Mouse (Mus musculus): Measurements from ENCODE around the gene Nav1.

Gene Nav1

DNA sequence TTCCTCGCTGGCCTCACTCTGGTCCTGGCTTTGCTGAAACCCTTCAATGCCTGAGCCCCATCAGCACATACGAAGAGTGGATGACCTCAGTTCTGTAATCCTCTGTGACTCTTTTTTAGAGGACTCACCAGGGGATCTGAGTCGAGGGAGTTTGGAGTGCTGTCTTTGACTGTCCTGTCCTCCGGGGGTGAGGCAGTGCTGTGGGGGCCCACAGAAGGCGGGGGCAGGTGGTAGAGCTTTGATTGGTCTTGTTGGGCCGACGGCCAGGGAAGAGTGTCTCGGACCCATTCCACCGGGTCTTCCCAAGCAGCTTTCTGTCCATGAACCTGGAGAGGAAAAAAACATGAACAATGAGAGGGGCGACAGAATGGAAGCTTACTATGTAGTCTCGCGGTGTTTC lies 163.6 kb downstream of the Nav1 start:
- in situ Hi-C loops (cut with MboI) = no loop called here

DNA sequence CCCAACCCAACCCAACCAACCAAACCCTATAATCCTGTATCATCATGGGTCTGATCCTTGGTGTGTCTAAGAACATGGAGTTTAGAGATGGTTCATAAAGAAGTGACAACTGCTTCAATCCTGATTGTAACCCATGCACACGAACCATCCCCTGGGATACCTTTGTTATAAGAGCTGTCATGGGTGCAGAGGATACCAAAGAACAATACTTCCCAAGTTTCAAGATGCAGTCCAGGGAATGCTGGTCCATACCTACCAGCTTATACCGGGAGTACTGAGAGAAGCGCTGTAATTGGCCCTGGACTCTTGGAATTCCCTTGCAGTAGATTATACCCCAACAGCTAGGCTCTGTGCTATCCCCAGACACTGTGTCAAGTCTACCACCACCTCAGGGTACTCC lies 165.2 kb downstream of the Nav1 start:
- in situ Hi-C loops (cut with MboI) = no loop called here

DNA sequence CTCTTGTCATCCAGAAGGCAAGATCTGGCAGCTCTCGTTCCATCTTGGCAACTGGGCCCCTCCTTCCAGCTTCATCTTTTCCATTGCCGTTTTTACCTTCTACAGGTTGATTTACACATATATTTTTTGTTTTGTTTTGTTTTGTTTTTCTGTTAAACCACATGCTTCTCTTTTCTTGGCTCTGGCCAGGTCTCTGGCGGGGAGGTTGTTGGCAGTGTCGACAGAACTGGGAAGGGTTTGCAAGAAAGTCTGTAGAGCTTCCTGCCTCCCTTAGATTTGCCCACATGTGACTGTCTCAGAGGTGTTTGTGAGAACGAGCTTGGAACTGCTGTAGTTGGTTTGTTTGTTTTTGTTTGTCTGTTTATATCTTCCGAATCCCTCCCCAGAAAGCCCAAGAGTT lies 166.1 kb downstream of the Nav1 start:
- in situ Hi-C loops (cut with MboI) = no loop called here

DNA sequence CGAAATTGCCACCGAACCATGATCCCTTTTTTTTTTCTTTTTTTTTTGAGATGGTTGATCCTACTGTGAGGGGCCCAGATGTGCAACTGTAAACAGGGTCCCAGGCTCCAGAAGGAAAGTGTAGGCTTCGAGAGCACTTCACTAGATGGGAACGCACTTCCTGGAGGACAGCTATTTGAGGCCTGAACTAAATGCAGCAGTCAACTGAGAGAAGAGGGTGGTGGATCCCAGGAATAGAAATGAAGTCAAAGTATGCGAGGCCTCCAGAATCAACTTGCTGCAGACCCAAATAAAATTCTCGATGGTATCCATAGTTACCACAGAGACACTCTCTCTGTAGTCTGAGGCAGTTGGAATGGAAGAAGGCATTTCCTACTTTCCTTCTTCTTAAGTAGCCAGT lies 168.3 kb downstream of the Nav1 start:
- in situ Hi-C loops (cut with MboI) = no loop called here

DNA sequence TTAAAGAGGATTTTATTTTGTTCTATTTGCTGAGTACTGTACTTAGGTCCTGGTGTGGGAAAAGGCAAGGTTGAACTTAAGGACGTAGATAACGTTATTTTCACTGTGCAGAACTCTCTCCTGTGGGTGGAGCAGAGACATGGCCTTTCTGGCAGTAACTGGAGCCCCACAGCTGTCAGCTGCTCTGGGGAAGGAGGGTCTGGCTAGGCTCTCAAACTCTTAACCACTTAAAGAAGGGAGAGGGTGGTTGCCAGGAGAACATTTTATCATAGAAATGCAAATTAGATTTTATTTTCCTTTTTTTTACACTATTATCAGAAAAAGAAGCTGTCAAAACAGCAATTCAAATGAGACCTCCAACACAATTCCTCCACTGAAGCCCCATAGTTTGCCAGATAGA lies 171.3 kb downstream of the Nav1 start:
- in situ Hi-C loops (cut with MboI) = no loop called here

DNA sequence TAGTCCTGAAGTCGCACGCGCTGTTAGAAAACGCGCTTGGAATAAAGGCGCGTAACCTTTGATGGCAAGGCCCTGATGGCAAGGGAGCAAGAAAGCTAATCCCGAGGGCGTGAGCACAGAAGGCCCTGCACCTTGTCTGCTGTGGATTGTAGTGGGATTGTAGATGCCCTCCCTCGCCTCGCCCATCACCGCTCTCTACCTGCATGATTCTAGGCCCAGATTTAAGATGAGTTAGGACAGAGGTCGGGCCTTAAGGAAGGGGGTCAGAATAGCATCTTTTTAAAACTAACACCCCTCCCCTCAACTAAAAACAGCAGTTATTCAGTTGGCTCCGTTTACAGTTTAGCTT lies 176.5 kb downstream of the Nav1 start:
- in situ Hi-C loops (cut with MboI) = no loop called here

DNA sequence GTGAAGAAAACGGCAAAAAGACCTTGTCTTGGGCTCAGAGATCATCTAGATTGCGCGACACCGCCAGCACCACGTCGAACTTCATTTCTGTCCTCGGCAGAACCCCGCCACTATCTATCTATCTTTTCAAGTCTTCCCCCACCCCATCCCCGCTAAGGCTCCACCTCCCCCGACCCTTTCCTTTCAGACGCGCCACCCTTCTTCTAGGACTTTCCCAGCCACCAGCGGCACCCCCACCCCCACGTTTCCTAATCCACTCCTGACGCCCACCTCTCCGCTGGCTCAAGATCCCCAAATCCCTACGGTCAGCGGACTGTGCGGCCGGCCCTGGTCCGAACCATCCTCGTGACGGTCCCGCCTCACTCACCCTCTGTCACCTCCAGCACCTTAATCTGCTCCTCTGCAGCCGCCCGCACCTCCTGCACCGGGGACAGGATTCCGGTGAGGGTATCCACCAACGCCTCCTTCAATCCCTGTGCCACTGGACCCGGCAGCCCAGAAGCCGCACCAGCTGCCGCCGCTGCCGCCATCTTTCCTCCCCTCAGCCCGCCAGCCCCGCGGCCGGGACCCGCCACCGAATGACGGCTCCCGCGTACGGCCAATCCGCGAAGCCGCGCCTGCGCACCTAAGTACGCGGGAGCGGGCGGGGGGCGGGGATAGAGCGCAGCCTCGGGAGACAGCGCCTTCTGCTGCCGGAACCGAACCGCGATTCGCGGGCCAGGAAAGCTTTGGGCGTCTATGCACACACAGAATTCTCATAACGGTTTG lies 177.0 kb downstream of the Nav1 start, which contains the start of gene Ipo9:
Gene Ipo9, minus strand, starts transcription at position 599 of the 768 bp plus-strand sequence.
- in situ Hi-C loops (cut with MboI) = no loop called here

DNA sequence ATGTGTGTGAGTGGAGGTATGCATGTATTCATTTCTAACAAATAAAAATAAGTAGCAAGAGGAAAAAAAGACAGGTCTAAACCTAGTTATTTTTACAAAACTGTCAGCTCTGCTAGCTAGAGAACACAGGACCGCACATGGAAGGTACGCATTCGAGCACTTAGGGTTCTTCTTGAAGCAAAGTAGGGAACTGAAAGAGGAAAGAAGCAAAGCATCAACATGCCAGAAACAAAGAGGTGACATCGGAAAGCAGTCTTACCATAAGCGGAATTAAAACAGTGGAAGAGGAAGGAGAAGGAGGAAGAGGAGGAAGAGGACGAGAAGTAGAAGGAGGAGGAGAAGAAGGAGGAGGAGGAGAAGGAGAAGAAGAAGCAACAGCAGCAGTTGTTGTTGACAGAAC lies 179.7 kb downstream of the Nav1 start:
- in situ Hi-C loops (cut with MboI) = no loop called here

DNA sequence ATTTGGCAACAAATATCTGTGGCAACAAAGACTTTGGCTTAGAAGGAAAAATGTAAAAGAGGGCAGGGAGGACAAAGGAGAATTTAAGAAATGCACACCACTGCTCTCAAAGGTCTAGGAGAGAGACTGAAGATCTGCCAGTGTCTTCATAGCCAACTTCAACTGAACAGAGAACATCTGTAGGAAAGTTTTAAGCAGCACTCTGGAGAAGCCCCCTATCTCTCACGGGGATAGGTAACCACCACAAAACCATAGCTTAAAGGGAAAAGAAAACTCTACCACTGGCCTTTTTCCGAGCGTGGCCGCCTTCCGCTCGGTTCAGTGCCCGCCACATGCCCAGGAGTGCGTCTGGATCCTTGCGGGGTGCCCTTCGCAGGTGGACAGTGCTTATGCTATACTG lies 180.4 kb downstream of the Nav1 start:
- in situ Hi-C loops (cut with MboI) = no loop called here

DNA sequence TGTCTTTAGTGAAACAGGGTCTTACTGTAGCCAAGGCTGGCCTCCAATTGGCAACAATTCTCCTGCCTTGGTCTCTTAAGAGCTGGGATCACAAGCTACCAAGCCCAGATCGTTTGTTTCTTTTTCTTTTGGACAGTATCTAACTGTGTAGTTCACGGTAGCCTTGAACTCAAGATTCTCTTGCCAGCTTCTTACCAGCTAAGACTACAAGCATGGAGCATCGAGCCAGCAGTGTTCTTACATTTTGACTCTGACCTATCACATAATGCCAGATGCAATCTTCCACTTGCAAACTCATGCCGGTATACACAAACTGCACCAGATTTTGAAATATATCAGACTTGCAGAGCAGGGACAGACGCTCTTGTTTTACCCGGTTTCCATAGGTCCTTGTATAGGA lies 184.3 kb downstream of the Nav1 start:
- in situ Hi-C loops (cut with MboI) = no loop called here

DNA sequence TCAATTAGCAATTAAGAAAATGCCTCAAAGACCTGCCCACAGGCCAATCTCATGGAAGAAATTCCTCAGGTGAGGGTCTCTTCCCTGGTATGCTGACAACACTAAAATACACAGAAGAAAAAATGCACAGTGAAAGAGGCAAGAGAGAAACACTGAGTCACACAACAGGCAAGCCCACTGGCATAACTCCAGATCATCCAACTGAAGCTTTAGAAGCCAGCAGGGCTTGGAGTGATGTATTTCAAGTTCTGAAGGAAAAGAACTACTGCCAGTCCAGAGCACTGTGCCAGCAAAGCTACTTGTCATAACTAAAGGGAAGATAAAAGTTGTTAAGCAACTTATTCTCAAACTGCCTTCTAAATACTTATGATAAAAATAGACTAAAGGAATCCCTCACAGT lies 193.1 kb downstream of the Nav1 start:
- in situ Hi-C loops (cut with MboI) = no loop called here

DNA sequence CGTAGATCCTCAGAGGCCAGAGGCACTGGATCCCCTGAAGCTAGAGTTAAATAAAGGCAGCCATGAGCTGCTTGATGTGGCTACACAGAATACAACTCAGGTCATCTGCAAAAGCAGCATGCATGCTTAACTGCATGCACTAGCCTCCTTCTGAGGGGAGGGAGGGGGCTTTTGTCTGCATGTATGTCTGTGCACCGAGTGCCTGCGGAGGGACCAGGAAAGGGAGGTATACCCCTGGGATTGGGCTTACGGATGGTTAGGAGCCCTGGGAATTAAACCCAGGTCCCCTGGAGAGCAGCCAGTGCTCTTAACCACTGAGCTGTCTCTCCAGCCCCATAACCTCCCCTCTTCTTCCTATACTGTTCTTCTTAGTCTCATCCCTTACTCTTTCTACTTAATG lies 195.0 kb downstream of the Nav1 start:
- in situ Hi-C loops (cut with MboI) = no loop called here

DNA sequence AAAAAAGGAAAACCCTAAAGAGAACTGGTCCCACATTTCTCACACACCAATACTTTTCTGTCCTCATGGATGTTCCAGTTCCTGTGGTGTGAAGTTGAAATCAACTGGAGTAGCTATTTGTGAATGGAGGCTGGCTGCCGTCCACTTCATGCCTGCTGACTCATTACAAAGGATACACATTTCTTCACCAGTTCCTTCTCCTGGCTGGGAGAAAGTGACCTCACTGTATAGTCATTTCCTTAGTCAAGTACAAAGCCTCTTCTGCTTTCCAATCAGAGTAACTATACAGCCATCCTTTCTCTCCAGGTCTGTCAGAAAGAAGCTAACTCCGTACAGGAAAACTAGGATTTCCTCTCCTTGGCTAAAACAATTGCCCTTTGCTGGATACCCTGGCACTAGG lies 196.1 kb downstream of the Nav1 start:
- in situ Hi-C loops (cut with MboI) = no loop called here

DNA sequence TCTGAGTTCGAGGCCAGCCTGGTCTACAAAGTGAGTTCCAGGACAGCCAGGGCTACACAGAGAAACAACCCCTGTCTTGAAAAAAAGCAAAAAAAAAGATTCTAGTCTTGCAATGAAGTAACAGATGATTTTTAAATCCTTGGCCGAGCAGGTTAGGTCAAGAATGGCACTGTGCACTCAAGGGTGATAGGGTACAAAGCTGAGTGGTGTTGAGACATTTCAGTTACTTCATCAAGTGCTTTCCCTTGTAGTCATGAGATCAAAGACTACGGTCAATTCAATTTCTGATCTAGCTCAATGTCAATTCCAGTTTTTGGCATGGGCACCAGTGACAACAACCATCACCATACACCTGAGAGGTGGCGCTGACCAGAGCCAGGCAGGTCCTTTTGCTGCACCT lies 198.1 kb downstream of the Nav1 start:
- in situ Hi-C loops (cut with MboI) = no loop called here

DNA sequence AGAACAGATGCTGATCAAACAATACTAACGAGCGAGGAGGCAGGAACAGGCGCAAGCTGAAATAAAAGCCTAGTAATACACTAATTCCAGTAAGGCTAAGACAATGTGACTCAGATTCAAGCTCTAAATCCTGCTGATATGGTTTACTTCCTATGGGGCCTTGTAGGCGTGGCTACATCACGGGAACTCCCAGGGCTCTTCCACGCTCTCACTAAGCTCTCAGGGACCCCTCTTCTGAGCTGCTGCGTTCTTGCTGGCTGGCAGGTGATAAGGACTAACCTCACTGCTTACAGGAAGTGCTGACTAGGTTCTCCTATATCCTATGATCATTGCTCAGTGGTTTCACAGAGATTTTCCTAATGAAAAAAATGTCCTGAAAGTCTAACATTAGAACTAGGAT lies 201.7 kb downstream of the Nav1 start:
- in situ Hi-C loops (cut with MboI) = no loop called here

DNA sequence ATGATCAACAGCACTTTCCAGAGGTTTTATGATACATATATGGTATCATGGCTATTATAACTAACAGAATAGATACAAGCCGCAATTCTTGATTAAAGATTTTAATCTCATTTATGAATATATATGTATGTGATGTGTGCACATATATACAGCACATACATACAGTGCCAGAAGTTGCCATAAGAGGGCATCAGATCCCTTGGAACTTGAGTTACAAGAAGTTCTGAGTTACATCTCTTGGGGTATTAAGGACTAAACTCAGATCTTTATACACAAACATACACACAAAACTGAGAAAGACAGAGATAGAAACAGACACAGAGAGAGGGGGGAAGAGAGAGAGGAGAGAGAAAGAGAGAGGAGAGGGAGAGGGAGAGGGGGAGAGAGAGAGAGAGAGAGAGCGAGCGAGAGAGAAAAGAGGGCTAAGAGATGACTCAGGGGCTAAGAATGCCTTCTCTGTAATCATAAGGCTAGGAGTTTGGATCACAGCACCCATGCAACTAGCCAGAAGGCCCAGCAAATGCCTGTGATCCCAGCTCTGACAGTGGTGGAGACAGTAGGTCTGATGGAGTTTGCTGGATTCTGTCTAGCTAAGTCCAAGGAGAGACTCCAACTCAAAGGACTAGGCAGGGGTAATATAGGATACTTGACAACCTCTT lies 205.5 kb downstream of the Nav1 start:
- in situ Hi-C loops (cut with MboI) = no loop called here

DNA sequence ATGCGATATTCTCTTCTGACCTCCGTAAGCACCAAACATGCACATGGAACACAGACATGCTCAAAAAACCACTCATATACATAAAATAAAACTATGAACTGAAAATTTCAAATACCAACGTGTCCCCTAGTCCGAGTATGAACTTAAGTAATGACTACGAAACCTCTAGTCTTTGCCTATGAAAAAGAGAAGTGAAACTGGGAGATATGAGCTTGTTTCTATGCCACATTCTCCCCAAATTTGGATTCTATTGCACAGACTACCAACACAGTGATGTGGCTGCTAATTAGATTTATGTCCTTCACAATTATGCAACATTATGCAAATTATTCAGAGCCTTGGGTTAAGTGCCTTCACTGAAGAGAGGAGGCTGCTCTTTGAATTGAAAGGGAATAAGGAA lies 207.6 kb downstream of the Nav1 start:
- in situ Hi-C loops (cut with MboI) = no loop called here

DNA sequence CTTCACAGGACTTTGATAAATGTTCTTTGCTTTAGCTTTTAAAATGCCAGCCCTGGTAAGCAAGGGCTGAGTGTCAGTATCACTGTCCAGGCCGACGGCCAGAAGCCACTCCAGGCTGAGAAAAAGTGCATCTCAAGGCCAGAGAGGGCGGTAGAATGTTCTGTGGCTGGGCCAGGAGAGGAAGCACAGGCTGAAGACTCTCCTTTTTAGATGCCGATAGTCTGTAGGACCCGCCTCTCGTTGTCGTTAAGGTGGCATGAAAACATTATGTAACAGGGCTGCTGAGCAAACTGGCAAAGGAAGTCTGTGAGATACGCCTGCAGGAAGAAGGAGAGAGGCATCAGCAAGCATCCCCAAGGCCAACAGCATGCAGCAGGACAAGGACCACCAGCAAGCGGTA lies 221.9 kb downstream of the Nav1 start:
- in situ Hi-C loops (cut with MboI) = no loop called here

All from mature B cell (primary cell).